Mouse (Mus musculus): ENCODE data around the gene Cyyr1.
"Not testable (repeated sequence)": the region's sequence is repeated elsewhere in the genome, so short reads cannot be mapped to it uniquely, and the experiment has no call there.

The Cyyr1 gene

GRCm38 (mm10) chr16:85553297-85553696, at the start of gene Cyyr1:
TSS of gene Cyyr1 (minus strand) at chr16:85553397.
- TF ChIP-seq GATA4 (IDR thresholded peaks at IDR 0.05; ENCODE audit: insufficient replicate concordance, low read length): not testable (repeated sequence)

GRCm38 (mm10) chr16:85588844-85589243, 35.6 kb upstream of the Cyyr1 start:
- TF ChIP-seq GATA4 (IDR thresholded peaks at IDR 0.05; ENCODE audit: insufficient replicate concordance, low read length): no peak

DNA sequence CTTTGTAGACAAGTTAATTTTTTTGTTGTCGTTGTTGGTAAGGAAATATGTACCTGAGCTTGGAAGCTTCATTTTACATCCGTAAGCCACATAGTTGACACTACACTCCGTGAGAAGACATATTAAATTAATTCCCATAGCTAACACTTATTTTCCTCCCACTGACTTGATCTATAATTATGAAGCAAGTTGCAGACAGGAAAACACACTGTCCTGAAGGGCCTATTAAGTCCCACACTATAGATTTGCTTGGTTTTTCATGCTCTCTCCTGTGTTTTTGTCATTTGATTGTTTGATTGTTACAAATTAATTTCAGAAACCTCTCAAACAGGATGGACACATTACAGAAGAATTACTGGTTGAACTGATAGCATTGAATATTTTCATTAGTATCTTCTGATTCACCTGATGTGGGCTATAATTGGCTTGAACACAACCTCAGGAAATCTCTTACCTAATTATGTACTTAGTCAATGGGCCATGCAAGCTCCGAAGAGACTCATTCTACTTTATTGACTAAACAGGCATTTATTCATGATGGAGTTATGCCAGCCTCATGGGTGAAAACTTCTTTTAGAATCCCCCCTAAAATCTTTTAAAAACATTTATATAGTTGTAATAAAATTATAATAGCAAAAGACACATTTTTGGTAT, 34.5 kb upstream of the Cyyr1 start:
- no peak for TF ChIP-seq GATA4 (IDR thresholded peaks at IDR 0.05; ENCODE audit: insufficient replicate concordance, low read length)

DNA sequence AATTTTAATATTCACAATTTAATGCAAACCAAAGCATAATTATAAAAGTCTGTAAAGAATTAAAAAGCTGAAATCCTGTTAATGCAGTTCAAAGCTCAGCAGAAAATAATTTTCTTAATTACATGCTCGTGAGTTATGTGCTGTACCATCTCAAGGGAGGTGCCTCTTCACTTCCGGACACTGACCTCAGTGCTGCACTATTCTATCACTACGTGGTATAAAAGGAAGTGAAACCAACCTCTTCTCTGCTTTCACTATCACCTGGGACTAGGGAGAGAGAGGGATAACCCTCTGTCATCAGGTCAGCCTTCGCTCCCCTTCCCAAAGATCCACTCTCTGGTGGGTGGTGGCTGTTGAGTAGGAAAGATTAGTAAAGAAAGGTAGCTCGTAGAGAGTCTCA, 13.3 kb upstream of the Cyyr1 start:
- TF ChIP-seq GATA4 (IDR thresholded peaks at IDR 0.05; ENCODE audit: insufficient replicate concordance, low read length): no peak

GRCm38 (mm10) chr16:85553838-85554237, 641 bp upstream of the Cyyr1 start:
- TF ChIP-seq GATA4 (IDR thresholded peaks at IDR 0.05; ENCODE audit: insufficient replicate concordance, low read length): no peak

DNA sequence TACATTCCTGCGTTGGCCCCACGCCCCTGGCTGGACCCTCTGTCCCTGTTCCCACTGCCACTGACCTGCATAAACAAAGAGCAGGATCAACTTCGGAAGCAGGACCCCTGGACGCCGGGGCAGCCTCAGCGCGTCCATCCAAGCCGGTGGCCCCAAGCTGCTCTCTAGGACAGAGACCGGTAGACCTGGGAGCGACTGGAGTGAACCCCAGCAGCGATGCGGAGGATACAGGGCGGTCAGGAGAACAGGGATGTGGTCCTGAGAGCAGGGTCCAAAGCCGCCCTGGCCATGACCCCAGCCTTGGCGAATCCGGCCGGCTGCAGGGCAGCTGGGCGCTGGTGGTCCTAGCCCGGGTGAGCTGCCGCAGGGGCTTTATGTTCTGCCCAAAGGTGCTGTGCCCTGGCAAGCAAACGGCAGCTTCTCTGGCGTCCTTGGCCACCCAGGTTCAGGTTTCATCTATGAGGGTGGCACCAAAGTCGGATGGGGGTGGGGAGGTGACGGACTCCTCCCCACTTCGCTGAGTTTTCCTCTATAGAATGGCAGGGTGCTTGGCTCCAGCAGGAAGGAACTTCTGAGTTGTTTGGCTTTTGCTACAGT, 3.1 kb downstream of the Cyyr1 start:
- TF ChIP-seq GATA4 (IDR thresholded peaks at IDR 0.05; ENCODE audit: insufficient replicate concordance, low read length): no peak

GRCm38 (mm10) chr16:85546519-85546918, 6.7 kb downstream of the Cyyr1 start:
- TF ChIP-seq GATA4 (IDR thresholded peaks at IDR 0.05; ENCODE audit: insufficient replicate concordance, low read length): peak; percentile 74; the same call in 1 of the 2 replicates

DNA sequence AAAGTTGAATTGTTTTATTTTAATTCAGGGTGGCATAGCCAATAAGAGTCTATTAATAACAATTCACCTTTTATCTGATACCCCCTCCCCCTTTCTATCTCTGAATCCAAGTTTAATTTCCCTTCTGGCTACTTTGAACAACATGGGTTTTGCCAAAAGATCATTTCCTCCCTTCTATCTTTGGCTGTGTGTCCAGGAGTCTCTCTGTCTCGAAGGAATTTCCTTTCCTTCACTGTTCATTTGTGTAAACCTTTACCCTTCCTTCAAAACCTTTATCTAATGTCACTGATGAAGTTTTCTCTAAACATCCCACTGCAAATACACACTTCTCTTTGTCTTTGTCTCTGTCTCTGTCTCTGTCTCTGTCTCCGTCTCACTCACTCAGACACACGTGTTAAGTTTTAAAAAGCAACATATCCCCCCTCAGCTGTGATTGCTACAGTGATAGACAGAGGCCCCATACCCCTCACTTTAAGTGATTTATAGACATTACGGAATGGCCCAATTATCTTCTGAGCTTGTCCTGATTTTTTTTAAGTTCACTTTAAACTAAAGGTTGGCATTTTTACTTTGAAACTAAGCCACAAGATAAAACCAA, 11.4 kb downstream of the Cyyr1 start:
- TF ChIP-seq GATA4 (IDR thresholded peaks at IDR 0.05; ENCODE audit: insufficient replicate concordance, low read length): peak; percentile 72; the same call in 1 of the 2 replicates

GRCm38 (mm10) chr16:85541023-85541422, 12.2 kb downstream of the Cyyr1 start:
- TF ChIP-seq GATA4 (IDR thresholded peaks at IDR 0.05; ENCODE audit: insufficient replicate concordance, low read length): no peak

DNA sequence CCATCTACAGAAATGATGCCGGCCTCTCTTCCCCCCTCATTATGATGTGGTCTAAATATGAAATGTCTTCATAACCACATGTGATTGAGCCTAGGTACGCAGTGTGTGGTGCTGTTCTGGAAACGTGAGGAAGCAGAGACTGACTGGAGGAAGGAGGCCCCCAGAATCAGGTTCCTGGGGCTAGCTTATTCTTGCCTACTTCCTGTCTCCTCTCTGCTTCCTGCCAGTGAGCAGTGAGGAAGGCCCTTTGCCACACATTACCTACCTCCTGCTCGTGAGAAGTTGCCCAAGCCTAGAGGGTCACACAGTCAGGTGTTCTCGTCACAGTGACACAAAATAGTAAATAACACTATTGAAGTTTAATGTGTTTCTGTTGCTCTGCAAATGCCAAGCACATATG, 14.8 kb downstream of the Cyyr1 start:
- peak; percentile 11; the same call in 1 of the 2 replicates for TF ChIP-seq GATA4 (IDR thresholded peaks at IDR 0.05; ENCODE audit: insufficient replicate concordance, low read length)

- no peak for TF ChIP-seq GATA4 (IDR thresholded peaks at IDR 0.05; ENCODE audit: insufficient replicate concordance, low read length)
Observed at GRCm38 (mm10) chr16:85536075-85536474, 17.1 kb downstream of the Cyyr1 start.

- TF ChIP-seq GATA4 (IDR thresholded peaks at IDR 0.05; ENCODE audit: insufficient replicate concordance, low read length): no peak
Observed at GRCm38 (mm10) chr16:85527743-85528620, 25.2 kb downstream of the Cyyr1 start.

GRCm38 (mm10) chr16:85524589-85524988, 28.6 kb downstream of the Cyyr1 start:
- no peak for TF ChIP-seq GATA4 (IDR thresholded peaks at IDR 0.05; ENCODE audit: insufficient replicate concordance, low read length)

DNA sequence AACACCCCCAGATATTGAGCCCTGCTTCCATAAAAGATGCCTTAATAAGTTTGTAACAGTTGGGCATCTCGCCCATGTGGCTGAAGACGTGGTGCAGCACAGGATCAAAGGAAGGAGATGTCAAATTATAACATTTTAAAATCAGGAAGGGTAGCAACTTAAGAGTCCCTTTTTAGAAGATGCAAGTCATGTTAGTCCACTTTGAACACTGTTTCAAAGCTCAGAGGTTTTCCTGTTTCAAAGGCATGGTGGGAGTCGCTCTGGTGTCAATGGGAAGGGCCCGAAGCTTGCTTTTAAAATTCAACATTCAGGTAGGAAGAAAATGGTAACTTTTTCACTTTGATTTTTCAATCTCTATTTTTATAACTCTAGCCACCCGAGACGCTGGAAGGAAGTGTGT, 45.9 kb downstream of the Cyyr1 start:
- TF ChIP-seq GATA4 (IDR thresholded peaks at IDR 0.05; ENCODE audit: insufficient replicate concordance, low read length): no peak

GRCm38 (mm10) chr16:85505108-85505507, 48.1 kb downstream of the Cyyr1 start:
- TF ChIP-seq GATA4 (IDR thresholded peaks at IDR 0.05; ENCODE audit: insufficient replicate concordance, low read length): no peak
